Mouse (Mus musculus) cerebral cortex, adult 2 months (tissue): ENCODE results near the gene 1110025L11Rik.

Experiments used
- WGBS: fragments of 180-500 bp; shearing (Covaris S2); methylation state at CpG from one replicate; pipeline ENCODE4 v1.1.7; 2018; 5-methylcytosine and 5-hydroxymethylcytosine counted together

Gene 1110025L11Rik

DNA sequence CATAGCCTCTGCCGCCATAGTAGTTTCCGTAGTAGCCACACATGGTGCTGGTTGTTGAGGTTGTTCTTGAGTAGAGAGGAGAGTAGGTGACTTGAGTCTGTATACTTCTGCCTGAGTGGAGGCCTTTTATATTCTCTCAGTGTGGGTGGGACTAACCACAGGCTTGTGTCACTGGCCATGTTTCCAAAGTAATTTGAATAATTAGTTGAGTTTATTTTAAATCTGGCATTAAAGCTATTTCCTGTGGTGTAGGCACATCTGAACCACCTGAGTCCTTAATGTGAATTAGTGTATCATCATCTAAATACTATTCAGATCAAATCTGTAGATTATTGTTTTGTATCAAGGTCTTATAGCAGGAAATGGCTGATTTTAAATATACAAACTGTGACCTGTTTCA is at the start of gene 1110025L11Rik:
Gene 1110025L11Rik, minus strand, starts transcription at position 101 of the 400 bp plus-strand sequence.
- WGBS: no CpG with 5 or more reads among the region's 2 CpGs

DNA sequence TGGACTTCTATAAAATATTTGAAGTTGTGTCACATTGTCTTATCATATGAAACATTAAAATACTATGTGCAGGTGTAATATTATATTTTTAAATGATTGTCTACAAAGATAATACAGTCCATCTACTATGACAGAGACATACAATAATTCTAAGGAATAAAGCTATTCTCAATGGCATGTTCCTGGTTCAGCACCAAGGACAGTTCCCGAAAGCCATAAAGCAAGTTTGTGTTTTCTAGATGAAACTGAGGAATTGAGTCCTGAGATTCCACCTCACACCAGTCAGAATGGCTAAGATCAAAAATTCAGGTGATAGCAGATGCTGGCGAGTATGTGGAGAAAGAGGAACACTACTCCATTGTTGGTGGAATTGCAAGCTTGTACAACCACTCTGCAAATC is 7.2 kb upstream of the 1110025L11Rik start:
- WGBS: 83% methylated on average over 2 of the region's 2 CpGs

DNA sequence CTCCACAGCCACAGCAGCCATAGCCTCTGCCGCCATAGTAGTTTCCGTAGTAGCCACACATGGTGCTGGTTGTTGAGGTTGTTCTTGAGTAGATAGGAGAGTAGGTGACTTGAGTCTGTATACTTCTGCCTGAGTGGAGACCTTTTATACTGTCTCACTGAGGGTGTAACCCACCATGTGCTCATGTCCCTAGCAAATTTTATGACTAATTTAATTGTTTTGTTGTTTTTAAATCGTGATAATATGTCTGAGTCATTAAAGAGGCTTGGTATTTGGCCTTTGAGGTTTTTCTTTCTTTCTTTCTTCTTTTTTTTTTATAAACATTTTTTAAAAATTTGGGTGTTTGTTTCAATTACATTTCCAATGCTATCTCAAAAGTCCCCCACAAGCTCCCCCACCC is 16.0 kb downstream of the 1110025L11Rik start, which contains the start of gene Krtap6-5:
Gene Krtap6-5, minus strand, starts transcription at position 101 of the 400 bp plus-strand sequence.
- WGBS: 87% methylated on average over 3 of the region's 3 CpGs

DNA sequence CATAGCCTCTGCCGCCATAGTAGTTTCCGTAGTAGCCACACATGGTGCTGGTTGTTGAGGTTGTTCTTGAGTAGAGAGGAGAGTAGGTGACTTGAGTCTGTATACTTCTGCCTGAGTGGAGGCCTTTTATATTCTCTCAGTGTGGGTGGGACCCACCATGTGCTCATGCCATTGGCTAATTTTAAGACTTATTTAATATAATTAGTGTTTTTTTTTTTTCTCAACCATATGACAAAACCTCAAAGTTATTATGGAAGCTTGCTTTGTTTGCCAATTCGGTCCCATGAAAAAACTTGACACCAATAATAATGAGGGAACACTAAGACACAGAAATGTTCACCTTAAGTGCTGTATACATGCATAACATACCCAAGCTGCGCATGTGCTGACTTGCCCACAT is 22.4 kb downstream of the 1110025L11Rik start, which contains the start of gene Gm10228:
Gene Gm10228, minus strand, starts transcription at position 101 of the 400 bp plus-strand sequence.
- WGBS: 89% methylated on average over 2 of the region's 4 CpGs

- WGBS: 94% methylated on average over 3 of the region's 3 CpGs
Observed at GRCm38 (mm10) chr16:89031399-89031798, 32.4 kb downstream of the 1110025L11Rik start, which contains the start of gene Krtap6-1. Krtap6-1 (plus strand) TSS chr16:89031699.

DNA sequence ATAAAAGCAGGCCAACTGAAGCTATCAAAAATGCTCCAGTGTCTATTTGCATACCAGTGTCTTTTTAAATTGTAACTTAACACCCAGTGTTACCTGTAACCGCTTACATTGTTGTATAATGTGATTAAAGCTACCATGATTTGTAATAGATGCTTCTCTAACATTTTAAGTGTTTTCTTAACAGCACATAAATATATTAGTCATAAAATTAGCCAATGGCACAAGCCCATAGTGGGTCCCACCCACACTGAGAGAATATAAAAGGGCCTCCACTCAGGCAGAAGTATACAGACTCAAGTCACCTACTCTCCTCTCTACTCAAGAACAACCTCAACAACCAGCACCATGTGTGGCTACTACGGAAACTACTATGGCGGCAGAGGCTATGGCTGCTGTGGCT is 48.8 kb downstream of the 1110025L11Rik start, which contains the start of gene Gm10229:
Gene Gm10229, plus strand, starts transcription at position 301 of the 400 bp plus-strand sequence.
- 88% methylated on average over 3 of the region's 3 CpGs for WGBS

DNA sequence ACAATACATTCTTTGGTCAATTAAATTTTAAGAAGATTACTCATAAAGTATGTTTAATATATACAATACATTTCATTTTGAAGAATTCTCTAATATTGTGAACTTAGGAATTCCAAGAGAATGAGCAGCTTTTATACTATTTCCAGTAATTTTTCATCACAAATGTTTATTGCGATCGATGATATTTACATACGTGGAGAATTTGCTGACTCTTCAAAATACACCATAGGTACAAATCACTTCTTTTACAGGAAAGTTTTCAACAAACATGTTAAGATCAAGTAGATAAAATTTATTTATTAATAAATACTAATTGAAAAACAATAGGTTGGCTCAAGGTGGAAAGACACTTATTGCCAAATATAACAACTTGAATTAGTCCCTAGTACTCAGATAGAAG is 49.8 kb downstream of the 1110025L11Rik start:
- WGBS: 98% methylated on average over 3 of the region's 3 CpGs
